ENCODE assay signal across 33 mouse cellular contexts in genomic region chr2:101603099-101603498, GRCm38 (mm10). TPM values are rescaled to one million over a fixed set of nuclear protein-coding genes. Genes with fewer than 3 reads are reported as not detected.
A peak's percentile ranks its signal among the peaks of the same experiment; 100 is the strongest.
DNase-seq lines count a peak whose midpoint lies in the region; ATAC-seq and TF ChIP-seq lines count a peak whose summit lies in the region.
"Had no signal": no experiment of that assay in that cellular context is flagged by ENCODE, and none has a peak within 500 bp of the region (broad histone marks: within the 10 kb centered on the region; RNA-seq: fewer than 3 reads in every experiment).

No protein-coding gene starts in this region.

- WGBS in neural tube, embryonic 15.5 days: 91% methylated on average over 1 of the region's 1 CpGs

- H3K79me2 ChIP-seq in MEL (ENCODE audit: control insufficient read depth, insufficient read depth, low read length, poor library complexity): no peaks in the 10 kb centered on the region

- H3K9ac ChIP-seq in MEL (ENCODE audit: control insufficient read depth, low read depth, low read length, poor library complexity, severe bottlenecking): no peak overlapping the region
- no peak overlapping the region for H3K9ac ChIP-seq in neural tube, embryonic 15.5 days (replicated peaks)
- H3K9ac ChIP-seq: forebrain, embryonic 13.5 days; hindbrain, embryonic 13.5 days; intestine, embryonic 15.5 days had no signal

- DNase-seq in thymus, postnatal 25 days: peak; percentile 2
- DNase-seq in thymus, postnatal 0 days (ENCODE audit: low spot score): no peak
- DNase-seq in ES-CJ7 (ENCODE audit: low read depth, low spot score) (peak; percentile 39), MEL (ENCODE audit: low read depth, low spot score) (peak; percentile 18), ZHBTc4 (ENCODE audit: low read depth, low spot score) (peak; percentile 28)
- no peak for DNase-seq in layer of hippocampus, adult 18-20 months (ENCODE audit: low spot score in 2 of 2)
- no peak for DNase-seq in B cell, adult 2 months
- DNase-seq: adrenal gland, adult 8-10 months; adrenal gland, postnatal 25 days; cerebellum, adult 18-20 months; cerebellum, adult 9-10 months; cerebellum, postnatal 14 days; gastrocnemius, postnatal 14 days; heart, adult 11 months had no signal

- H3K27me3 ChIP-seq in MEL (ENCODE audit: control insufficient read depth in 1 of 2, insufficient read depth in 2 of 2, low read length in 2 of 2): no peaks in the 10 kb centered on the region
- no peaks in the 10 kb centered on the region for H3K27me3 ChIP-seq in neural tube, embryonic 15.5 days (replicated peaks)
- H3K27me3 ChIP-seq: forebrain, embryonic 13.5 days; hindbrain, embryonic 13.5 days; intestine, embryonic 15.5 days; Patski had no signal

- H3K4me3 ChIP-seq in MEL (ENCODE audit: control insufficient read depth in 1 of 2, insufficient read depth in 1 of 2, low read depth in 2 of 2, low read length in 2 of 2): no peak overlapping the region
- H3K4me3 ChIP-seq in neural tube, embryonic 15.5 days (replicated peaks): no peak overlapping the region
- H3K4me3 ChIP-seq: forebrain, embryonic 10.5 days; forebrain, embryonic 13.5 days; hindbrain, embryonic 10.5 days; hindbrain, embryonic 13.5 days; intestine, embryonic 15.5 days had no signal

- no peak overlapping the region for H3K4me2 ChIP-seq in neural tube, embryonic 15.5 days
- H3K4me2 ChIP-seq: forebrain, embryonic 13.5 days; heart, embryonic 11.5 days; hindbrain, embryonic 13.5 days; intestine, embryonic 15.5 days had no signal

- no peak for ATAC-seq in neural tube, embryonic 15.5 days (ENCODE audit: low FRiP score)
- ATAC-seq: activated CD4-positive, CD25-positive, alpha-beta regulatory T cell, adult 4 months; forebrain, embryonic 13.5 days; forebrain, embryonic 16.5 days; hindbrain, embryonic 16.5 days; intestine, embryonic 15.5 days; Patski had no signal

- H3K27ac ChIP-seq in MEL (ENCODE audit: control insufficient read depth, low read depth, low read length): no peak overlapping the region
- H3K27ac ChIP-seq in neural tube, embryonic 15.5 days (replicated peaks): no peak overlapping the region
- H3K27ac ChIP-seq: forebrain, embryonic 10.5 days; forebrain, embryonic 13.5 days; hindbrain, embryonic 10.5 days; hindbrain, embryonic 13.5 days; intestine, embryonic 15.5 days had no signal

- no peak for TF ChIP-seq RAD21 in MEL (IDR thresholded peaks at IDR 0.05; ENCODE audit: low read depth, low read length)

- H3K9me3 ChIP-seq in MEL (replicated peaks; ENCODE audit: insufficient read depth, low read length): no peaks in the 10 kb centered on the region
- H3K9me3 ChIP-seq in neural tube, embryonic 15.5 days (replicated peaks): no peaks in the 10 kb centered on the region
- H3K9me3 ChIP-seq: forebrain, embryonic 10.5 days; forebrain, embryonic 13.5 days; hindbrain, embryonic 10.5 days; hindbrain, embryonic 13.5 days; intestine, embryonic 15.5 days had no signal

- TF ChIP-seq CTCF in MEL (IDR thresholded peaks at IDR 0.05 in 2 of 3, conservative IDR thresholded peaks at IDR 0.05 in 1 of 3; ENCODE audit: control insufficient read depth in 1 of 3, insufficient read depth in 1 of 3, low read depth in 2 of 3, low read length in 3 of 3, poor library complexity in 1 of 3, severe bottlenecking in 1 of 3): no peak

- peaks cover 0 to 2% of the 10 kb centered on the region in 2 experiments; a peak in 1 of 4 replicates for H3K36me3 ChIP-seq in MEL (ENCODE audit: control insufficient read depth in 1 of 2, insufficient read depth in 2 of 2, low read length in 2 of 2)
- H3K36me3 ChIP-seq in neural tube, embryonic 15.5 days: no peaks in the 10 kb centered on the region
- H3K36me3 ChIP-seq: forebrain, embryonic 10.5 days; hindbrain, embryonic 10.5 days; hindbrain, embryonic 13.5 days; intestine, embryonic 15.5 days had no signal

- no peak for TF ChIP-seq EP300 in MEL (IDR thresholded peaks at IDR 0.05; ENCODE audit: low read depth in 1 of 2, low read length in 2 of 2)

- TF ChIP-seq POLR2A in MEL (IDR thresholded peaks at IDR 0.05; ENCODE audit: control insufficient read depth in 1 of 2, insufficient read depth in 1 of 2, low read depth in 1 of 2, low read length in 2 of 2, poor library complexity in 1 of 2): no peak

- no peaks in the 10 kb centered on the region for H3K4me1 ChIP-seq in MEL (ENCODE audit: control insufficient read depth in 1 of 2, insufficient read depth in 2 of 2, low read length in 2 of 2)
- H3K4me1 ChIP-seq in neural tube, embryonic 15.5 days: peaks cover 17% of the 10 kb centered on the region
- H3K4me1 ChIP-seq: intestine, embryonic 15.5 days had no signal

TF ChIP-seq in MEL, 35 proteins besides CTCF, POLR2A, EP300 and RAD21:
- no peak for TF ChIP-seq KAT2A (conservative IDR thresholded peaks at IDR 0.05; ENCODE audit: low read depth, low read length)
- TF ChIP-seq MYB (IDR thresholded peaks at IDR 0.05; ENCODE audit: low read depth, low read length): no peak
- TF ChIP-seq MAFK (IDR thresholded peaks at IDR 0.05; ENCODE audit: borderline replicate concordance, low read depth, low read length): 0 out of 2 replicates have a peak, but pooled peaks have one; percentile 29
- no peak for TF ChIP-seq BHLHE40 (IDR thresholded peaks at IDR 0.05; ENCODE audit: borderline replicate concordance, low read depth, low read length)
- TF ChIP-seq GABPA (IDR thresholded peaks at IDR 0.05; ENCODE audit: low read depth, low read length): peak; percentile 57; the same call in 1 of the 2 replicates
- TF ChIP-seq ZNF384 (IDR thresholded peaks at IDR 0.05; ENCODE audit: low read depth, low read length): no peak

RNA-seq across cellular contexts. Expression of gene Rag2, which starts 21.4 kb away (rescaled TPM):
- 116 and 143 TPM in 2 replicates for polyA plus RNA-seq in thymus, postnatal 0 days (2015; fragmentation: Nextera tagmentation; extraction: Ambion mirVana)
- total RNA-seq in MEL (2012; rRNA removed): not detected in 2 replicates
- not detected for polyA plus RNA-seq in MEL (2012; ENCODE audit: insufficient read depth in 1 of 2, insufficient read length in 2 of 2, low read depth in 1 of 2, low replicate concordance in 2 of 2, missing spikeins in 1 of 2)
- 13.1 TPM in 1 of 2 replicates, not detected in the other for polyA plus RNA-seq in neural tube, embryonic 15.5 days (2015; fragmentation: Nextera tagmentation; extraction: Ambion mirVana)
- not detected for total RNA-seq in layer of hippocampus, adult 18-20 months (2021)
- total RNA-seq: adrenal gland, adult 8-10 months; adrenal gland, postnatal 25 days; CH12.LX; gastrocnemius, adult 18-20 months; gastrocnemius, postnatal 14 days; gastrocnemius, postnatal 4 days; heart, adult 8-10 months; heart, postnatal 25 days had no signal
- polyA plus RNA-seq: activated CD4-positive, CD25-positive, alpha-beta regulatory T cell, adult 4 months; embryonic facial prominence, embryonic 11.5 days; forebrain, embryonic 10.5 days; forebrain, embryonic 13.5 days; forebrain, embryonic 16.5 days; heart, embryonic 11.5 days; heart, embryonic 14.5 days; heart, postnatal 0 days; hindbrain, embryonic 10.5 days; hindbrain, embryonic 16.5 days; Patski had no signal

RNA-seq across cellular contexts. Expression of gene Rag1, which starts 46.2 kb away (rescaled TPM):
- 319 and 337 TPM in 2 replicates for polyA plus RNA-seq in thymus, postnatal 0 days (2015; fragmentation: Nextera tagmentation; extraction: Ambion mirVana)
- under 0.01 TPM in 1 of 2 replicates, not detected in the other for total RNA-seq in MEL (2012; rRNA removed)
- not detected for polyA plus RNA-seq in MEL (2012; ENCODE audit: insufficient read depth in 1 of 2, insufficient read length in 2 of 2, low read depth in 1 of 2, low replicate concordance in 2 of 2, missing spikeins in 1 of 2)
- 0.04 and 11.6 TPM in 2 replicates for polyA plus RNA-seq in neural tube, embryonic 15.5 days (2015; fragmentation: Nextera tagmentation; extraction: Ambion mirVana)
- under 1 TPM; 0.20 to 0.30 TPM for total RNA-seq in layer of hippocampus, adult 18-20 months (2021)
- total RNA-seq: adrenal gland, postnatal 25 days; CH12.LX; gastrocnemius, adult 18-20 months; heart, postnatal 25 days had no signal
- polyA plus RNA-seq: activated CD4-positive, CD25-positive, alpha-beta regulatory T cell, adult 4 months; forebrain, embryonic 10.5 days; heart, embryonic 11.5 days; heart, embryonic 14.5 days; Patski had no signal

RNA-seq across cellular contexts. Expression of gene B230118H07Rik, which starts 46.2 kb away (rescaled TPM):
- 109 and 145 TPM in 2 replicates for polyA plus RNA-seq in thymus, postnatal 0 days (2015; fragmentation: Nextera tagmentation; extraction: Ambion mirVana)
- 30.6 and 31.2 TPM in 2 replicates for total RNA-seq in MEL (2012; rRNA removed)
- 10 to 100 TPM in 1 of 2 experiments, not detected in 1; 22.4 TPM for polyA plus RNA-seq in MEL (2012; ENCODE audit: insufficient read depth in 1 of 2, insufficient read length in 2 of 2, low read depth in 1 of 2, low replicate concordance in 2 of 2, missing spikeins in 1 of 2)
- polyA plus RNA-seq in neural tube, embryonic 15.5 days (2015; fragmentation: Nextera tagmentation; extraction: Ambion mirVana): 50.1 and 53.8 TPM in 2 replicates
- 10 to 100 TPM; 32.1 to 39.6 TPM for total RNA-seq in layer of hippocampus, adult 18-20 months (2021)

Comparison
In these comparisons a context has a peak if more than half of its experiments do, and no peak if none do; other contexts are left out.
1. DNase-seq: peak in thymus, postnatal 25 days (single experiment), ES-CJ7 (single experiment), MEL (single experiment) and ZHBTc4 (single experiment); none in thymus, postnatal 0 days (single experiment), layer of hippocampus, adult 18-20 months (0 of 2) and B cell, adult 2 months (0 of 2).
2. RNA of gene Rag1, which starts 46.2 kb away (polyA plus RNA-seq): 319 to 337 TPM in thymus, postnatal 0 days; 0.04 to 11.6 TPM in neural tube, embryonic 15.5 days and not detected in MEL; every median in the first group is over 10 times any median in the second.